Mouse (Mus musculus) heart, postnatal 4 days (tissue): ENCODE measurements around the gene Rab6b. TPM values are rescaled to one million over a fixed set of nuclear protein-coding genes. Genes with fewer than 3 reads are reported as not detected.
"Not testable (repeated sequence)": the region's sequence is repeated elsewhere in the genome, so short reads cannot be mapped to it uniquely, and the experiment has no call there.

Source experiments
- DNase-seq: peaks from one replicate; pipeline ENCODE4 v3.0.0; 2021
- total RNA-seq, 2 experiments: library from RNA; stranded (reverse); gene quantifications; 2 replicates each; pipeline ENCODE4 v1.2.3; 2021

The Rab6b gene
- total RNA-seq, 2 experiments from 2014 or later = 1.3 to 1.4 TPM

DNA sequence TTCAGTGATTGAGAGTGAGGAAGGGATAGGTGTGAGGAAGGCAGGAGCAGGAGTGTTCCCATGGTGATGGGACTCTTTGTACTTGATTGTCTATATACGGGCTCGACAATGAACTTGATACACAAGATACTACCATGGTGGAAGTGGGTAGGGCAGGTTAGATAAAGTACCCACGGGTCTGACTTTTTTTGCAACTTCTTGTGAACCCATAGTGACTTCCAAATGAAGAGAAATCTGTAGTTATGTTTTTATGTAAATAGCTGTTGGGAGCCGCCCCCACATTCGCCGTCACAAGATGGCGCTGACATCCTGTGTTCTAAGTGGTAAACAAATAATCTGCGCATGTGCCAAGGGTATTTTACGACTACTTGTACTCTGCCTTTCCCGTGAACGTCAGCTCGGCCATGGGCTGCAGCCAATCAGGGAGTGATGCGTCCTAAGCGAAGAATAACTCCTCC lies 3.2 kb upstream of the Rab6b start:
- not testable (repeated sequence) for DNase-seq

DNA sequence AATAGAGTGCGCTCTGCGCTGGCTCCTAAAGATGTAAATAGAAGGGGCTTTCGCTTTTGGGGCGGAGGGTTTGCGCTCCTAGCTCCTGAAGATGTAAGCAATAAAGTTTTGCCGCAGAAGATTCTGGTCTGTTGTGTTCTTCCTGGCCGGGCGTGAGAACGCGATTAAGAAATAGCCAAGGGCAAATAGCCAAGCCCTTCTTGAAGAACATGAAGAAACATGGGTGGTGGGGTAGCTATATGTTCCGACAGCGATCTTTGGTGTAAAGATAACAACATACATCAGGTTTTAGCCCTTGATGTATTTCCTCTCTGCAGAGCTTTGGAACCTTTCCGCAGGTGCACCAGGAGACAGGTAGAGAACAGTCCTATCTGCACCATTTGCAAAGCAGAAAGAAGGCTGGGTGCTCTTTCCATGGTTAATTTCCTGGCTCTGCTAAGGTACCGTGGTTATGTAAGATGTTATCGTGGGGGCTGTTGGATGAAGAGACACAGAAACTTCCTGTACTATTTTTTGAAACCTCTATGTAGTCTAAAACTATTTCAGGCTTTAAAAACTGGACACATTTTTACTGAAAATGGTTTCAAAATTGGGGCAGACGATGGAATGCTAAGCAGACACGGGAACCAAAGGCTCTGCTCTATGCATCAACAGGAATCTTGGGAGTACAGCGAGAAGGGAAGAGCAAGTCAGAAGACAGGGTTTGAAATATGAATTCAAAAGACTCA lies 2.5 kb upstream of the Rab6b start:
- DNase-seq = no peak

DNA sequence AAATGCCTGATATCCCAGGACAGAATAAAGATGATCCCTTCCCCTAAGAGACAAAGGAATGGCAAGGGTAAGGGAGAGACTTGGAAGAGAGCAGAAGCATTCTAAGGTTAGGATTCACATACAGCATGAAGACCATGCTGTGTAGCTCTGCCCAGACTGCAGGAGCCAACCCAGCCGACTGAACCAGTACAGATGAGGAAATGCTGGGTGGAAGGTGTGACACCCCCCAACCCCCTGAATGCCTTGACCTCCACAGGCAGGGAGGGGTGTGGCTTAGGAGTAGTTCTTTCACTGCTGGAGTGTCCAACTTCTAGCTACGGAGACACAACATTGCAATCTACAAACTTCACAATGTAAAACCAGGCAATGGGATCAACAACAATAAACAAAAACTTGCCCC lies 1.7 kb upstream of the Rab6b start:
- DNase-seq = no peak

DNA sequence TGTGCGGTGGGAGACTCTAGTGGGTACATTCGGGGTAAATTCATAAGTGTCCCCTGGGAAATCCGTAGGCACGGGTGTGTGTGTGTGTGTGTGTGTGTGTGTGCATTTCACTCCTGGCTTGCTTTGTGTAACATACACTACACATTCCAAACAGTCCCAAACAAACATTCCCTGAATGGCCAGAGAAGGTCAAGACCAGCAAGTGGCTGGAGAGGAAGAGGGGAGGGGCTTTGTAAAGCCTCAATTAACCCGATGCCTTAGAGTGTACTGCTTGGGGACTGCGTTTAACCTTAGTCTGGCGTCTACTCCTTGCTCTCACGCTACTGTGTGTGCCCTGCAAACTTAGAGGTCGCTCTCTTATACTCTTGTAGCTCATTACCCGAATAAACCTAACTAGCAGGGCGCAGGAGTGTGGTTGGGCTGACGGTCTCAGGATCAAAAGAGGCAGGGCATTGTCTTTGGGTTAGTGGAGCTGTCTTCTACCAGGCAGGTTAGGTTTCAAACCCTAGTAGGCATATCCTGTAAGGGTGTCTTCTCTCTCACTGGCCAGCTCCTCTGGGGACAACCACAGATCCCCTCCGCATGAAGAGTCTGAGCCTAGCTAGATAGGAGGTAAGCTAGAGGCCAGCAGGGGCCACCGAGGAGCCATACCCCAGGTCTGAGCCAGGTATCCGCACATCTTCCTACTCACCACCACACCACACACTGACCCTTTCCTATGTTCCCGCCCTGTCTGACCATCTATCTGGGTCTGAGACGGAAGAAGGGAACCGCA lies 673 bp upstream of the Rab6b start:
- DNase-seq = no peak

DNA sequence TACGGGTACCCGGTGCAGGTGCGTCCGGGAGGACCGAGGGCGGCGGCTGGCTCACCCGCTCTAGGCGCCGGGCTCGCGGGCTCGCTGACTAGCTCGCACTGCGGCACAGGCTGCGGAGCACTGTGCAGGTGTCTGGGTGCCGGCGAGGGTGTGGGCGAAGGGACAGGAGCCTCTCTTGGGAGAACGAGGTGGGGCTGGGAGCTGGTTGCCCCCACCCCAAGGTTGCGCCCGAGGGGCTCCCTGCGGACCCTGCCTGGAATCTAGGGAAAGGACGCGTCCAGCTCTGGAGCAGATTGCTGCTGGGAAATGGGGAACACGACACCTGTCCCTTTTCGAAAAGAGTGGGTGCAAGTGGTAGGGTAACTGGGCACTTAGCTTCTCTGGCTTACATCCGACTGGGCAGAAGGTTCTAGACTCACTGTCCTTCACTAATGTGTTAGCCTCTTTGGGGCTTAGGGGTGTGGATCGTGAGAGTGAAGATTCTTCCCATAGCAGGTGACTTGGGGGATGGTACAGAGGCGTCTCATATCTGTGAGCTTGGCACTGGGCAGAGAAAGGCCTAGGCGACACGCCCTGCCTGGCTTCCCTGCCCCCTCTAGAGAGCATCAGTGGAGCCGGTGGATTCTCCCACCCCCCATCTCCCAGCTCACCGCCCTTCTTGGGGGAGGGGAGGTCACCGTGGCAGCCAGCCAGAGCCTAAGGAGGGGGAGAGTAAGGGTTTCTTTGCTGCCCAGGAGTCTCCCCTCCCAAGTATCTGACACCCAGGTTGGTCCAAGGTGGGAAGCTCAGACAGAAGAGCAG lies 1.1 kb downstream of the Rab6b start:
- peak; percentile 20 for DNase-seq

DNA sequence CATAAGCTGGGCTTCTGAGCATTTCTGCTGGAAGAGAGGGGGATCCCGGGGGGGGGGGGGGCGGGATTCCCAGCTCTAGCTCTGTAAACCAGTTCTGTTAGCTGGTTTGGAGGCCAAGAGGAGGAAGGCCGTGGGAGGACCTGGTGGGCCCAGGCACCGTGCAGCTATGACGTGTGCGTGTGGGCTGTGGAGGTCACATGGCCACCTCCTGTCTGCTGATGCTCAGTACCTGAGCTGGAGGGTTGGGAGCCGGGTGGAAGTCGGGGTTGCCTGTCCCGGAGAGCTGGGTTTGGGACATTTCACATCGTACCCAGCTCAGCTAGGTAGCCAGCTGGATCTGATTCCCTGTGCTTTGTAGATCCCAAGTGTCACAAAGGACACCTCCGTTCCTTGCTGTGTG lies 1.8 kb downstream of the Rab6b start:
- no peak for DNase-seq

DNA sequence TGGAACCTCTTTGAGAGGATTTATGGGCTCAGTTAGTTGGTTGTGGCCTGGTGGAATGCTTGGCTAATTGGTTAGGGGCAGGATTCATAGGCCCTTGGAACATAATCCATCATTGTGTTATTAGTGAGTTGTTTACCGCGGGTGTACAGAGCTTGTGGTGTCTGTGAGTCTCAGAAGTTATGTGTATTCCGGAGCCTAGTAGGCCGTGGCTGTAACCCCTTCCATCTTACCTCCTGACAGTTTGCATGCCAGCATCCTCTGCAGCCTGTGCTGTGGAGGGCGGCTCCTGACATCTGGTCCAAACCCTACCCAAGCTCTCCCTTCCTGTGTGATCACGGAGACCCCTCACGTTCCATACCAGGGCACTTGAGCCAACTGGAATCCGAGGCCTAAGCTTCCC lies 2.7 kb downstream of the Rab6b start:
- DNase-seq = no peak

DNA sequence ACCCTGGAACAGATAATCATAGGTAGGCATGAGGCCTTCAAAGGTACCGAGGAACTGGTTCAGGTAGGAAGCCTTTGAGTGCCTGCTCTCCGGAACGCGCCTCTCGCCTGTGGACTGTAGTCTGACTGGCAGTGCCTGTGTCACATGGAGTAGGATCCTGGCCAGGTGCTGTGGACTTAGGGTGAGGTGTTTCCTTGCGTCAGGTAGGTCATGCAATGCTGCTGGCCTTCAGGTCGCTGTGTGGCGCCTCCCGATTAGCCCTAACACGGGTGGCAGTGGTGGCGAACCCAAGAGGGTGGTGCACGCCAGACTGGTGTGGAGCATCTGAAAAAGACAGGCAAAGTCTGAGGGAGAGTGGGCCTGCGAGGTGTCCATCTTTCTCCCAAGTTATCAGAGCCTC lies 3.3 kb downstream of the Rab6b start:
- DNase-seq = no peak

DNA sequence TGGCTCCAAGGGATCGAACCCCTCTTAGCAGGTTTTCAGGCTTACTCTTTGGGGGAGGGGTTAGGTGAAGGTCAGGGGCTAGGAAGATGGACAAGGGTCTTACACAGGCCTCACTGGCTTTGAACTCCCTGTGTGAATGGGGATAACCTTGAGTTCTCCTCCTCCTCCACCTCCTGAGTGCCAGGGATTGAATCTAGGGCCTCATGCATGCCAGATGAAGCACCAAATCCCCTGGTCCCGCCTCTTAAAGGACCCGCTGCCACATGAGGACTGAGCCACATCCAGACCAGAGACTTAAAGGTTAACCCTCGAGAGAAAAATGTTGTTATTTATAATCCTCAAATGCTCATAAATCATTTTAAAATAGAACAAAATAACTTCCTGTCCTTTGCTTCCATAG lies 5.4 kb downstream of the Rab6b start:
- no peak for DNase-seq

DNA sequence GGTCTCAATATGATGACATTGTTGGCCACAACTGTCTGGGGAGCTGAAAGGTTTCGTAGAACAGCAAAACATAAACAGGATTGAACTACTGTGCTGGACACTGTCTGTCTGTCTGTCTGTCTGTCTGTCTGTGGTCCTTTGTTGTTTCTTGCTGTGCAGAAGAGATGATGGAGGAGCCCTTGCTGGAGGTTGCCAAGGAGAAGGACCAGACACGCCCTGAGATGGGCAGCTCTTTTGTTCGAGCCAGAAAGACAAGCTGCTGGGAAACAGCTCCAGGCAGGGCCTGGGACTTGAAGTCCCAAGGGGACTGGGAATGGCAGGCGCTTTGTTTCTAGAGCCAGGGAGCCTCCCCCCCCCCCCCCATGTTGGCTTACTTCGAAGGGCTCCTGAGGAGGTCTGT lies 5.9 kb downstream of the Rab6b start:
- no peak for DNase-seq

DNA sequence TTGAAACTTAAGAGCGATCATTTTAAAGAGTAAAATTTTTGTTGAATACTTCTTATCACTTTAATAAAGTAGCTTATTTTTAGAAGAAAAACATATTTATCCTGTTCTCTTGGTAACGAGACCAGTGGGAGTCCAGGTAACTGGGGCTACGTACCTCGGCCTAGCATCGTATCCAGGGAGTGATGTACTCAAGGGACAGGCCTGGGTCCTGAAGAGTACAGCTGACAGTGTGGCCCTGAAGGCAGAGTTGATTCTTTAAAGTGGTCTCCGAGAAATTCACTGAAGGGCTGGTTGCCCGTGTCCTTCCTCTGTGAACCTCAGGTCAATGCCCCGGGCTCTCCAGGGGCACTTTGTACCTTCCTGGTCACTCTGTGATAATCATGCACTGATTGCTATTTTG lies 6.4 kb downstream of the Rab6b start:
- no peak for DNase-seq

DNA sequence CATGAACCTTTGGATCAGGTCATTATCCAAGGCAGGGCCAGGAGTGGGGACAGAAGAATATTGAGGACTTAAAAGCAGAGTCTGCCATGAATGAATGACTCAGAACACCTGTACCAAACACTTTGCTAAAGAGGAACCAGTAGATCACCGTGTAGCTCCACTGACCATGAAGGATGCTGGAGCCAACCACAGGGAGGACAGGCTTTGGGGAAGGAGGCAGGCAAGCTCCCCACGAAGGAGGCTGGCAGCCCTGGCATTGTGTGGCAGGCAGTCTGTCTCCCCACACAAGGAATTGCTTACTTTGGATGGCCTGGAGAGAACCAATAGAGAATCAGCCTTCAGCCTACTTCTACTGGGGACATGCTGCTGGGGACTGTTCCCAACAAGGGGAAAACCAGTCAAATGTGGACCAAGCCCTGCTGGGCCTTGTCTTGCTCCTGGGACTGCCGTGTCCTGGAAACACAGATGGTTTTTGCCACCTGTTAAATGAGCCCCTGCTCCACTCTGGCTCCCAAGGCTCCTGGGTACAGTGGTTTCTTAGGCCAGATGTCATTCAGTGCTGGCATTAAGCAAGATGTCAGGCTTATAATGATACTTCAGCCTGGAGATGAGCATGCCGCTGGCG lies 7.2 kb downstream of the Rab6b start:
- no peak for DNase-seq

DNA sequence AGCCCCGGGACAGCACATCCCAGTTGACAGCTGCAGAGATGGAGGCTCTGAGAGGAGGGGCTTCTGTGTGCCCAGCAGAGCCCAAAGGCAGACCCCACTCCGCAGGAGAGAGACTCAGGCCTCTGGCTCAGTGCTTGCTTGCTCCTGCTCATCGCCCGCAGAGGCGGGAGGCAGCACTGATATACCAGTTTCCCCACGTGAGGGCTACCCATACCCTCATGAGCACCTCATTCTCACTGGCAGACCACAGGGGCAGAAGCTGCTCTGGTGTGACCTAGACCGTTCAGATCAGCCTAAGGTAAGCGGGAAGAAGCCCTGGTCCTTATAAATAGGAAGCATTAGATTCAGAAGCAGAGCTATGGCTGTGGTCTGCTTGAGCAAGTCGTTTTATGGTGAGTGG lies 8.2 kb downstream of the Rab6b start:
- DNase-seq = no peak

DNA sequence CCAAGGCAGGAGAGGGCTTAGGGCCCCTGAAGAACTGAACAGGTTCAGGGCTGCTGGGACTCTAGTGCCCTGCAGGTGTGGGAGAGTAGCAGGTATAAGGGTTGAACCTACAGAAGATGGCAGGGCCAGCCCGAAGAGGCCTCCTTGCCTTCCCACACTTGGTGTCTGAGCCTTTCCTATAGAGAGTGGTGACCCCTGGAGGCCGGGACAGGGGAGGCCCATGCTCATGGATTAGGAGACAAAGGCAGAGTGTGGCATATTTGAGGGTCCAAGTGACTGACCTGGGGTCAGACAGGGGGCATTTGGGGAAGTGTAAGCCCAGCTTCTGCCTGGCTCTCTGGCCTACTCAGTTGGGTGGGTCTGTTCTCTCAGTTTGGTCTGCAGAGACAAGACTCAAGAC lies 8.6 kb downstream of the Rab6b start:
- DNase-seq = no peak

DNA sequence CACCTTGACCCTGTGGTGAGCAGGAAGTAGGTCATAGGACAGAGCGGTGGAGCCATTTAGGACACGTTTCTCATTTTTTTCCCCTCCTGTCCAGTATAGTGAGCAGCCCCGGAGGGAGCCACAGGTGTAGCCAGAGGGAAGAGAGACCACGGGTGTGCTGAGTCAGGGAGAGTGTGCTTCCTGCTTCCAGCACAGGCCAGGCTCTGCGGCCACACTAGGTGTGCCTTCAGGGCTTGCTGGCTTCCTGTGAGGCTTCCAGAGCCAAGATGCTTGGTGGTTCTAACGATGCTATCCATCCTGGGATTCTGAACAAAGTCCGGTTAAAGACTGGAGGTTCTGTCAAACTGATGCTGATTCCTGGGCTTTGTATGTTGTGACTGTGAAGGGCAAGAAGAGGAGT lies 10.0 kb downstream of the Rab6b start:
- no peak for DNase-seq

DNA sequence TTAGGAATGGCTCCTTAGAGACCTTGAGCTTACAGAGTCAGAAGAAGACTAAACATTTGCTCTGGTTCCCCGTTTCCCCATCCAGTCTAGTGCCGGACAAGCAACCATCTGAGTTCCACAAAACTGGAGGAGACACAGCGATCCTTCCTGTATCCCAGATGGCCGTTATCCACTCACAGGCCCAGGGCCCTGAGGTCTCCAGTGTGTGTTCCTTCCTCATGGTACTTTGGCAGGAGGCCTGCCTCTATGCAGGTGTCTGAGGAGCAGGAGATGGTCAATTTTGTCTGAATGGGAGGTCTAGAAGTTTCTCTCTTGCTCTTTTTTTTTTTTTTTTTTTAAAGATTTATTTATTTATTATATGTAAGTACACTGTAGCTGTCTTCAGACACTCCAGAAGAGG lies 13.2 kb downstream of the Rab6b start:
- DNase-seq = no peak

DNA sequence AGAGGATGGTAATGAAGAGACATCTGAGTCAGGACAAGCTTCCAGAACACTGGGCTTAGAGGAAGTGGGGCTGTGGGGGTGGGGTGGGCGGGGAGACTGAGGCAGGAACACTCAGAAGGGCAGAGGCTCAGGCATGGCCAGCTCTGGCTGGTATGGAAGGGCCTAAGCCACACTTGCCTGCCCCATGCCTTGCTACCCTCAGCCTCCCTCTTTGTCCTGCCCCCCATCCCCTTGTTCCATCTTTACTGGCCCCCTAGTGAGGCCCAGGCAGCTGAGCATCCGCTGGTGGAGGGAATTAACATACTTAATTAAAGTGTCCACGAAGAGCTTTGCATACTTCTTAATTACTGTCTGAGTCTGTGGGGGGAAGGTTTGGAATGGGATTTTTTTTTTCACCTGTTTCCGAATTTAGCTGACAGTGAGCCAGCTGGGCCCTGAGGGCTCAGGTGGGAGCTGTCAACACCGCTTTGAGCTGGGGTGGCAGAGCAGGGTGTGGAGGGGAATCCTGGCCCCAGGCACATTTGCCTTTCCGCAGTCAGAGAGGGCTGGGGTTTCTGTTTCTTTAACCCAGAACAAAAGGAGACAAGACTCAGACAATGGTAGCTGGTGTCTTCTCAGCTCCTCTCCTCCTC lies 22.0 kb downstream of the Rab6b start:
- DNase-seq = no peak

DNA sequence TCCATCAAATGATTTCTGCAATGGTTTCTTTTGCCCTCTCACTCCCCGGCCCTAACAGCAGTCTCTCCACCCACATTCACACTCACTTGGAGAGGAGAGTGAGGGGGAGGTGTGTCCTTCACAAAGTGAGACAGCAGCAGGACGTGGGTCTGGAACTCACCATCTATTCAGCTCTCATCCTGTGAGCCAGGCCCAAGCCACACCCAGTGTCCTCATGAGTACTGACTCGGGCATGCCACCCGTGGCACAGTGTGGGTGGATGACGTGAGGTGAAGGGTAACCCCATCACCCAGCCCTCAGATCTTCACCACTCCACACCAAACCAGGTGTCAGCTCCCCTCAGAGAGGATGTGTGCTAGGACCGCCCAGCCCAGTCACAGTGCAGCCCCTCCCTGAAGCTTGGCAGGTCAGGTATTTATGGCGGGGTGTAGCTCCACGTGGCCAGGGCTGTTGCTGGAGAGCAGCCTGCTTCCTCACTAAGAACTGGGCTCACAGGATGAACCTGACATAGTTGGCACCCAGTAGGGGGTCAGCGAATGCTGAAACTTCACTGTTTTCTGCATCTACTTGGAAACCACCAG lies 23.0 kb downstream of the Rab6b start:
- DNase-seq = no peak

DNA sequence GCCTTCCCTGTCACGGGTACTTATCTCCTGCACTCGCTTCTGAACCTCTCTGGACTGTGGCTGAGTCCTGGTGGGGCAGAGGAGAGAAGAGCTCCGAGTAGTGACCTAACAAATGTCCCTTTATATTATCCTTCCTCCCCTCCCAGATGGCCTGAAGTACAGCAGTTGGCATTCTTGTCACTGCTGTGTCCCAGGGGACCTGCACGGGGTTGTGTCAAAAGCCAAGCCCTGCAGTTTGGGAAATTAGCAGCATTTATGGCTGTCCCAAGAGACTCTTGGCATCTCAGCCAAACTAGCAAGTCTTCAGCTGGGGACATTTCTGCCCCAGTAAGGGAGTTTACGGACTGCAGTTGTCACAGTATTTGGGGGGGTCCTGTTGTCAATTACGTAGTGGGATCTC lies 27.9 kb downstream of the Rab6b start:
- DNase-seq = peak; percentile 12

DNA sequence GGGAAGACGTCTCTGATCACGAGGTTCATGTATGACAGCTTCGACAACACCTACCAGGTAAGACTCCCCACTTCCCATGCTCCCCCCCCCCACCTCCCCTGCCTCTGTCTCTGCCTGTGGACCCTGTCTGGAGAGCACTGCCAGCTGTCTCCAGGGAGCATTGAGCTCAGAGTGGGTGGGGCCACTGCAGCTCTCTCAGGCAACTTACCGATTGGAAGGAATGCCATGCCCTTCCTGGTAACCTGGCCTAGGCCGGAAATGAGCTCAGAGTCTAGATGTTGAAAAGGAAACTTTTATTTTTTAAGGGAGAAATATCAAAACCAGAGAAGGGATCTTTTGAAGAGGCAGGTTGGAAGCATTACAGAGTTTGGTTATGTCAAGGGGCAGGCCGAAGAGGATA lies 28.8 kb downstream of the Rab6b start:
- no peak for DNase-seq

DNA sequence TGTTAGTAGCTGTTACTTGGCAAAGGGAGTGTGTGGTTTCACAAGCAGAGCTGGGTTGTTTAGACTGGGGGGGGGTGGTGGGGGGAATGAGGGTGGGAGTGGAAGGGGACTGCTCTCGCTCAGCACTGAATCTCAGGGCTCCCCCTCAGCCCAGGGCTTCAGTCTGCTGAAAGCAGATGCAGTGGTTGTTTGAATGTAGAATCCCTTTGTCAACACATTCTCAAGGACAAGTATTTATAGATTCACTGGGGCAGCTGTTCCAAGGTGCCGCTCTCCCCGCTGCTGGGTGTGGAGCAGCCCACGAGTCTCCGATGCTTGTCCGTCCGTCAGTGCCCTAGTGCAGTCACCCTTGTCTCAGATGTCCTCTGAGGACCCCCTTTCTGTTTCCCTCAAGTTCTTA lies 29.7 kb downstream of the Rab6b start:
- DNase-seq = no peak

DNA sequence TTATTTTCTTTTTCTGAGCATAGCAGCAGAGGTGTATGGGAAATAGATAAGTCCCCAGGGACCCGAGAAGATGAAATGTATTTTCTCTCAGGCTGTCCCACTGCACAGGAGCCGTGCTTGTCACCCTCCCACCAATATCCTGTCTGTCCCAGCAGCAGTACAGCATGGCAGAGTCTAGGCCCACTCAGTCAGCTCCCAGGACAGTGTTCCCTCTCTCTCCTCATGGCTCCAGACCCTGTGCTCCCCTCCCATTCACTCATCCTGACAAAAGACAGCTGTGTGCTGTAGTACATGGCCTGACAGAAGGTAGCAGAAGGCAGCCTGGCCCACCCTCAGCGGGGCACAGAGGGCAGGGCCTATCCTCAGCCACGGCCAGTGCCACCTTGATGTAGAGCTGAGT lies 32.3 kb downstream of the Rab6b start:
- DNase-seq = no peak
